Mouse (Mus musculus): Measurements from ENCODE around the gene Mpc1. TPM values are rescaled to one million over a fixed set of nuclear protein-coding genes. Genes with fewer than 3 reads are reported as not detected.

The Mpc1 gene
- total RNA-seq, 2 experiments from 2014 or later, result 138 to 143 TPM

DNA sequence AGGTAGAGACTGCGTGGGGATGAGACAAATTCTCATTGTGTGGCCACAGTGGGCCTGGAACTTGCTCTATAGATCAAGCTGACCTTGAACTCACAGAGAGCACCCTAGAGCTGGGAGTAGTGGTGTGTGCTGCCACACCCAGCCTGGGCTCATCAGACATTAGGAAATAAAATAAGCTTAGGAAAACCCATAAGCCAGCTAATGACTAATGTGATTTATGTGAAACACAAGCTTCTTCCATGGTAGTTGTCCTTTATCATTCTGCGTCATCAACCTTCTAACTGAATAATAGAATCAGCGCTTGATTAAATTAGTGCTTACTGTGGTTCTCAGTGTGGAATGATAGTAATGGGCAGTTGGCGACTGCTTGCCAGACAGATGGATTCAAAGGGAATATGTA lies 4.3 kb downstream of the Mpc1 start:
- DNase-seq (ENCODE audit: low spot score in 2 of 2), result no peak
- no peak for TF ChIP-seq CTCF (conservative IDR thresholded peaks at IDR 0.05)
- H3K4me3 ChIP-seq, result no peak overlapping the region
- H3K27ac ChIP-seq, result no peak overlapping the region

DNA sequence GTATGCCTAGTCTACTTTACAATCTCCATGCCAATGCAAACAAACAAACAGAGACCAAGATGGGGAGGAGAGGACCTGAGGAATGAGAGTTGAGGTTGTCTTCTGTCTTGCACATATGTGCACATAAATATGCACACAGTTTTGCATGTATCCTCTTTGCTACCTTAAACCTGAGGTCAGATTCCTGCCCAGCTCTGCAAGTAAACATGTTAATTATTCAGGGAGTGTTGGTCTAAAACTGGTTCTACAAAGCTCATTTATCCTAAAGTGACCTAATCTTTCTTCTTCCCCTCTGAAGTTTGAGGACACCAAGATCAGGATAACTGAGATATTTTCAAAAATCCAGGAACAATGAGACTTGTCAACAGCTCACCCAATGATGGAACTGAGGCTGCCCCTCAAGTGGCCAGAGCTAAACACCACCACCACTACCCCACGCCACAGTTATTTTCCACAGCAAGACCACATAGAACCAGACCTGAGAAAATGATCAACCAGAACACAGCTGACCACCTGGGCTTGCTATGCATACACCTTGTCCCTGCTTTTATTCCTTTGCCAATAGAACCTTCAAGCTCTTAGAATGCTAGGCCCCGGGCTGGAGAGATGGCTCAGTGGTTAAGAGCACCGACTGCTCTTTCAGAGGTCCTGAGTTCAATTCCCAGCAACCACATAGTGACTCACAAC lies 7.4 kb downstream of the Mpc1 start:
- TF ChIP-seq CTCF (conservative IDR thresholded peaks at IDR 0.05), result no peak
- H3K4me3 ChIP-seq, result no peak overlapping the region
- no peak overlapping the region for H3K27ac ChIP-seq
- DNase-seq (ENCODE audit: low spot score in 2 of 2), result no peak

DNA sequence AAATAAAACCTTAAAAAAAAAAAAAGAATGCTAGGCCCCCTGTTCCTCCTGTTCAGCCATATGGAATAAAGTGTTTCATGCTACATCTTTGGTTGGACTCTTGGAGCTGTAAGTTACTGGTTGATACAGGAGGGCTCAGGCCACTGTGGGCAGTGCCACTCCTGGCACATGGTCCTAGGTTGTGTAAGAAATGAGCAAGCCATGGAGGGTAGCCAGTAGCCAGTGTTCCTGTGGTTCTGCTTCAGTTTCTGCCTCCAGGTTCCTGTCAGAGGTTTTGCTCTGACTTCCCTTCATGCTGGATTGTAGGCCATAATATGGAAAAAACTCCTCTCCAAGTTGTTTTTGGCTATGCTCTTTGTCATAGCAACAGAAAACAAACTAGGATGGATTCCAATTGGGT lies 8.0 kb downstream of the Mpc1 start:
- H3K4me3 ChIP-seq, result no peak overlapping the region
- DNase-seq (ENCODE audit: low spot score in 2 of 2), result no peak
- TF ChIP-seq CTCF (conservative IDR thresholded peaks at IDR 0.05), result no peak
- no peak overlapping the region for H3K27ac ChIP-seq

DNA sequence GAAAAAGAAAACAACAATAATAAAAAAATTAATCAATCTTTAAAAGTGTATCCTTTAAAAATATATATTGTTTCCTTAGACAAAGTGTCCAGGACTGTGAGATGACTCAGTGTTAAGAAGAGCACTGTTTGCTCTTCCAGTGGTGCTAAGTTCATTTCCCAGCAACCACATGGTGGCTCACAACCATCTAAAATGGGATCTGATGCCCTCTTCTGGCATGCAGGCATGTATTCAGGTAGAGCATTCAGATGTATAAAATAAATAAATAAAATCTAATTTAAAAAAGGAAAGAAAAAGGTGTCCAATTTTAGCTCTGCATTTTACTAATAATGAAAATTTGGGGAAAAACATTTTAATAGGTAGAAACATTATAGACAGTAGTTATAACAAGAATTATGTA lies 13.1 kb downstream of the Mpc1 start:
- Histone ChIP-seq H3K4me3 (no peak overlapping the region), H3K27ac (no peak overlapping the region)
- TF ChIP-seq CTCF (conservative IDR thresholded peaks at IDR 0.05), result peak; percentile 62
- DNase-seq (ENCODE audit: low spot score in 2 of 2), result no peak

DNA sequence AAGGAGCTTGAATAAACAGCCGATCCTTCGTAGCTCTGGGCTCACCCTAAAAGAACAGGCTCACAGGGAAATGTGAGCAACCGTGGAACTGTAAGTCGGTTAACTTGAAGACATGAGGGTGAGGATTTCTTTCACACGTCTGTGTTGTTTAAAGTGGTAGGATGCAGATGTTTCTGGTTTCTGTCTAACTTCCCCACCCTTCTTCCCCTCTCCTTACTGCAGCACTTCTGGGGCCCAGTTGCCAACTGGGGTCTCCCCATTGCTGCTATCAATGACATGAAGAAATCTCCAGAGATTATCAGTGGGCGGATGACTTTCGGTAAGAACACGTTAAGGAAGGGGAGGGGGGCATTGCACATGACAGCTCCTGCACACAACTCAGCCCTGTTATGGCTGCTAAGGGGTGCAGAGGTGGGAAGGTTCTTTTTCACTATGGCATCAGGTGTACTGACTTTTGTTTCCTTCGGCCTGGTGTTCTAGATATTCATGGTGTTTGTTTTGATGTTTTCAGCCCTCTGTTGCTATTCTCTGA lies 13.7 kb downstream of the Mpc1 start:
- no peak for DNase-seq (ENCODE audit: low spot score in 2 of 2)
- no peak for TF ChIP-seq CTCF (conservative IDR thresholded peaks at IDR 0.05)
- H3K27ac ChIP-seq, result no peak overlapping the region
- H3K4me3 ChIP-seq, result no peak overlapping the region

DNA sequence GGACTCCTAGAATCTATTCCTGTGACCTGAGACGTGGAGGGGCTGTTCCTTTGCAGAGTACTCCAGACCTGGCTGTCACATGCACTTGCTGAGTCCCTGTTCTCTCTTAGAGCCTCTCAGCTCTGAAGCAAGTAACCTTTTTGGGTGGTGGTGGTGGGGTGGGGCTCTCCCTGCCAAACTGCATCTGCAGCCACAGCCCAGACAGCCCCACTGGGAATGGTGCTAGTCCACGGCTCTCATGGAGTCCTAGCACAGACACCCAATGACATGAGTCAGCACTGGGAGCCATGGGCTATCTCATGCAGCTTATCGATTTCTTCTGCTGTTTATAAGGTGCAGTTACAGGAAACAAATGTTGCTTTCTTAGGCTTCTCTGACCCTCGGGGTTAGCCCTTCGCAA lies 15.0 kb downstream of the Mpc1 start:
- no peak for DNase-seq (ENCODE audit: low spot score in 2 of 2)
- Histone ChIP-seq H3K4me3 (no peak overlapping the region), H3K27ac (peak overlapping the region; percentile 72; the same call in 1 of the 2 replicates)
- TF ChIP-seq CTCF (conservative IDR thresholded peaks at IDR 0.05), result no peak

DNA sequence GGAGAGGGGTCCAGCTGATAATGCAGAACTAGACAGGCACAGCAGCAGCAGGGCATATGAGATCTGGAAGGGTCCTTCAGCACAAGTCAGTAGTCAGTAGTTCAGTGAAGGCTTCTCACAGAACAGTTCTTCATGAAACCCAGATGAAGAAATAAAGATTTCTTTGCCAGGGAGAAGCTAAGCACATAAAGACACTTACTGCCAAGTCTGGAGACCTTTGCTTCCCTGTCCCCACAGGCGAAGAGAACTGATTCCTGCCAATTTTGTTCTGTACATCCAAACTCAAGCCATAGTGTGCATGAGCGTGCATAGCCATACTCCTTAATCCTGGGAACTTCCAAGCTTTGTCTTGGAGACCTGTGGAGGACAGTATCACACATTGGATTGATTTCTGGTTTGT lies 15.6 kb downstream of the Mpc1 start:
- peak overlapping the region; percentile 72; the same call in 1 of the 2 replicates for H3K27ac ChIP-seq
- H3K4me3 ChIP-seq, result no peak overlapping the region
- DNase-seq (ENCODE audit: low spot score in 2 of 2), result no peak
- no peak for TF ChIP-seq CTCF (conservative IDR thresholded peaks at IDR 0.05)

DNA sequence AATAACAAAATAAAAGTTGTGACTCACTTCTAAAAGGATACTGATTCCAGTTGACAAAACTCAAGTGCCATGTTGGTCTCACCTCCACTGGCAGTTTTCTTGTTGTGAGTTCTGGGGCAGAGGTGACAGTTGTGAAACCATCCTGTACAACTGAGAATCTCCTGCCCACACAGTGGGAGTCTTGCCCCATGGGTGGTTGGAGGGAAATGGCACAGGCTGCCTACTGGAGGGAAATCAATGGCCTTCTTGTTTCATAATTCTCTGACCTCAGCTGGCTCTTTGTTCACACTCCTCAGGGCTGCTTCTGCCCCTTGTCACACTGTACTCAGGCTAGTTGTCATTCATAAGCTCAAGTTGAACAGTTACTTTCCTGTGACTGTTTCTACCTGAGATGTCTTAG lies 16.8 kb downstream of the Mpc1 start:
- peak overlapping the region; percentile 72; the same call in 1 of the 2 replicates for H3K27ac ChIP-seq
- no peak overlapping the region for H3K4me3 ChIP-seq
- no peak for DNase-seq (ENCODE audit: low spot score in 2 of 2)
- no peak for TF ChIP-seq CTCF (conservative IDR thresholded peaks at IDR 0.05)

DNA sequence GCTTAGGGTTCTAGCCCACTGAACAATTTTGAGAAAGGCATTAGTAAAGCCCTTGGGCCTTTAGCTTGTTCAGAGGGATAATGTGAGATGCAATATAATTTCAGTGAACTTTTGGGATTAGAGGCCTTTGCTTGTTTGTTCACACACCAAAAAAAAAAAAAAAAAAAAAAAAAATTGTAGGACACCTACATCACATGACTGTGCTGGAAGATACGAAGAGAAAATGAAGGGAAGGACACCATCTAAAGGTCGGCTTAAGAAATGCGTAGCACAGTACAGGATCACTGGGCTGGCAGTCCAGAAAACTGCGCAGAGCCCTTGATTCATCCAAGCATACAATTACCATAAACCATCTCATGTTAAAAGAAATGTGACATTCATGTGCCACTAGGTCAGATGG lies 18.8 kb downstream of the Mpc1 start:
- peak; percentile 66 for TF ChIP-seq CTCF (conservative IDR thresholded peaks at IDR 0.05)
- no peak overlapping the region for H3K27ac ChIP-seq
- no peak overlapping the region for H3K4me3 ChIP-seq
- no peak for DNase-seq (ENCODE audit: low spot score in 2 of 2)

DNA sequence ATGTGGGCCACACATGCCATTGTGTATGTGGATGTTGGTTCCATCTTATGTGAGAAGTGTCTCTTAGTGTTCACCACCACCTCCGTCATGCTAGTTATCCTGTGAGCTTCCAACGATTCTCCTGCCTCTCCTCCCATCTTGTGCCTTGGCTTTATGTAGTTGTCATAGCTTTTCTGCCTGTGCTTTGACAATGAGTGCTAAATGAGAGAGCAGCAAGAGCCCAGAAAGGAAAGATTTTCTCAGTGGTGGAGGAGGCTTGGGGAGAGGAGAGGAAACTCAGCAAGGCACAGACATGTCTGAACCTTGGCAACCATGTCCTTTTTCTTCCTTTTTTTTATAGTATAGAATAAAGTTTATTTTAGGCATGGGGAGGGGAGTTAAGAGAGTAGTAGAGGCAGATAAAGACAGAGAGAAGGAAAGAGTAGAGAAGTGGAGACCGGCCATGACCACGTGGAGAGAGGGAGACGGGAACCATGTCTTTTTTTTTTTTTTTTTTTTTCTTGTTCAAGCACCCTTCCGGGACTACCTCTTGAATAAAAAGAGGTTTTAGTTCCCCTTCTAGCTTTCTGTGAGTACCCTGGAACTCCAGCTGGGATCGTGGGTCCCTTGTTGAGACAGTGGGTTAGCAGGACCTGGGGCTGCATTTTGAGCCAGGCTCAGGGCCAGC lies 20.2 kb downstream of the Mpc1 start:
- Histone ChIP-seq H3K4me3 (no peak overlapping the region), H3K27ac (no peak overlapping the region)
- TF ChIP-seq CTCF (conservative IDR thresholded peaks at IDR 0.05), result no peak
- DNase-seq (ENCODE audit: low spot score in 2 of 2), result no peak

DNA sequence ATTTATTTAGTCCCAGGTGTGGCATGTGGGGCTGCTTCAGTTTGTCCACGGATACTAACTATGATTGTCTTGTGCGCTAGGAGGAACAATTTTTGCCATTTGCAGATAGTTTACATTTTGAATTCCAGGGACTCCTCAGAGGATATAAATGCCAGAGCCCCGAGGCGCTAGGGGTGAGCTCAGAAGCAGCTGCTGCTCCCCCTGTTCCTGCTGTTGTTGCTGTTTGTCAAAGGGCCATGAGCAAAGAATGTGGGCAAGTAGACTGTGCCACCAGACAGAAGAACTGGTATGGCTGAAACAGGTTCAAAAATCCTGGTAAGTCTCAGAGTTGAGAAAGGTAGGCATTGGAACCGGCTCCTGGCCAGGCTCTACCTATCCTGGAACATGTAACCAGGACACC lies 21.0 kb downstream of the Mpc1 start:
- no peak for TF ChIP-seq CTCF (conservative IDR thresholded peaks at IDR 0.05)

DNA sequence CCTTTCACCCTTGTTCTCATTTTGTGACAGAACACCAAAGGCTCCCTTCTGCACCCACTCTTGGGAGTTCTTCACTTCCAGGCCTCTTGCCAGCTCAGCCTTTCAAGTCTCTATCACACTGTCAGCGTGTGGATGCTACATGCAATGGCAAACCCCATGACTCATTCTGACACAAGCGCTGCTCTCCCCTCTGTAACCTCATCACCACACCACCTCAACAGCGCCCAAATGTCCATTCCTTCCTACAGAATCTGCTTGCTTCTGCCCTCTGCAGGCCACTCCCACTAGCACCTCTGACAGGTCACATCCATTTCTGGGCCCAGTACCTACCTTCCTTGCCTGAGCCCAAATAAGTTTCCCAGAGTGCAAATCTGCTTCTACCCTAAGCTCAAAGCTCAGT lies 23.1 kb downstream of the Mpc1 start:
- peak; percentile 48 for TF ChIP-seq CTCF (conservative IDR thresholded peaks at IDR 0.05)
- no peak overlapping the region for H3K4me3 ChIP-seq
- no peak overlapping the region for H3K27ac ChIP-seq
- no peak for DNase-seq (ENCODE audit: low spot score in 2 of 2)

More for the DNA sequence above, 21.0 kb downstream of the Mpc1 start:
- DNase-seq (ENCODE audit: low spot score in 2 of 2), result no peak
- no peak overlapping the region for H3K4me3 ChIP-seq
- no peak overlapping the region for H3K27ac ChIP-seq

DNA sequence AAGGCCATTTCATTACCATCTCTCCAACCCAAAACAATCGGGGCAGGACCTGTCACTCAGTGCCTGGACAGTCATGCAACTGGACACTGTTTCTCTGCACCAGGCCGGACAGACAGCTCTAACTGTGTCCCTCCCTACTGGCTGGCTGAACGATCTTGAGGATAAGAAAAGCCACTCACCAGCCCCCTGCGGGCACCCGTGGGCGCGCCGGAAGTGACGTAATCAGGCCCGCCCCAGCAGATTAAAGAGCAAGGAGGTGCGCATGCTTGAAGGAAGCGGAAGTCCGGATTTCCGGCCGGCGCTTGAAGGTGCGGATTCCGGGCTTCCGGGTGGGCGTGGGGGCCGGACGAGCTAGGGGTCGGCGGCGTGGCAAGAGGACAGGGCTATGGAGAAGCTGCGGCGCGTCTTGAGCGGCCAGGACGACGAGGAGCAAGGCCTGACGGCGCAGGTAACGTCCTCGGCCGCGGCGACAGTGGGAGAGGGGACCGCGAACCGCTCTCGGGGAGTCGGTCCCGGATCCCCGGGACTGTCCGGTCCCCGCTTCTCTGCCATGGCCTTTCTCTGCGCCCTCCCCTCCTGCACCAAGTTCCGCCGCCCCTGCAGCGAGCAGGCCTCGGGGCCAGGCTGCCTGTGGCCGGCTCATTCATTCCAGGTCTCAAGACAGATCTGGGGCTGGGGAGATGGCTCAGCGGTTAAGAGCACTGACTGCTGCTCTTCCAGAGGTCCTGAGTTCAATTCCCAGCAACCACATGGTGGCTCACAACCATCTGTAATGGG lies 28.3 kb downstream of the Mpc1 start, which contains the start of gene Sft2d1:
Gene Sft2d1 (plus strand): TSS at position 265 of the 777 bp plus-strand sequence.
- peak within 1 kb of the TSS; percentile 94 for H3K27ac ChIP-seq
- peak; percentile 97 to 99 for DNase-seq (ENCODE audit: low spot score in 2 of 2)
- peak within 1 kb of the TSS; percentile 80 for H3K4me3 ChIP-seq
- TF ChIP-seq CTCF (conservative IDR thresholded peaks at IDR 0.05), result peak; percentile 22; the same call in 1 of the 2 replicates
